Mouse (Mus musculus): ENCODE measurements around the gene Wapl. TPM values are rescaled to one million over a fixed set of nuclear protein-coding genes. Genes with fewer than 3 reads are reported as not detected.
A peak's percentile ranks its signal among the peaks of the same experiment; 100 is the strongest.

The Wapl gene
- total and polyA plus RNA-seq, 3 experiments, result 80.4 to 221 (median 100) TPM

- Histone ChIP-seq H3K4me3 (ENCODE audit: control insufficient read depth in 1 of 2, insufficient read depth in 1 of 2, low read depth in 2 of 2, low read length in 2 of 2) (no peak overlapping the region), H3K36me3 (ENCODE audit: control insufficient read depth in 1 of 2, insufficient read depth in 2 of 2, low read length in 2 of 2) (peaks cover 31 to 42% of the 10 kb centered on the region in 2 experiments), H3K79me2 (ENCODE audit: control insufficient read depth, insufficient read depth, low read length, poor library complexity) (peaks cover 14% of the 10 kb centered on the region), H3K27ac (ENCODE audit: control insufficient read depth, low read depth, low read length) (no peak overlapping the region), H3K9ac (ENCODE audit: control insufficient read depth, low read depth, low read length, poor library complexity, severe bottlenecking) (no peak overlapping the region), H3K27me3 (ENCODE audit: control insufficient read depth in 1 of 2, insufficient read depth in 2 of 2, low read length in 2 of 2) (no peaks in the 10 kb centered on the region), H3K9me3 (replicated peaks; ENCODE audit: insufficient read depth, low read length) (no peaks in the 10 kb centered on the region), H3K4me1 (ENCODE audit: control insufficient read depth in 1 of 2, insufficient read depth in 2 of 2, low read length in 2 of 2) (peaks cover 0 to 14% of the 10 kb centered on the region in 2 experiments; a peak in 3 of 4 replicates)
- DNase-seq (ENCODE audit: low read depth, low spot score), result no peak
- TF ChIP-seq TCF12 (IDR thresholded peaks at IDR 0.05; ENCODE audit: low read depth, low read length), result peak; percentile 82
- TF ChIP-seq EP300 (IDR thresholded peaks at IDR 0.05; ENCODE audit: low read depth in 1 of 2, low read length in 2 of 2), result peak in 1 of 2 experiments; percentile 74; a peak in 1 of 4 replicates
- no peak for TF ChIP-seq ZNF384 (IDR thresholded peaks at IDR 0.05; ENCODE audit: low read depth, low read length)
- no peak for TF ChIP-seq CHD2 (IDR thresholded peaks at IDR 0.05; ENCODE audit: low read length)
- peak; percentile 55 for TF ChIP-seq ETS1 (IDR thresholded peaks at IDR 0.05; ENCODE audit: low read depth, low read length)
- TF ChIP-seq SMC3 (IDR thresholded peaks at IDR 0.05; ENCODE audit: low read depth, low read length), result no peak
- peak; percentile 76 for TF ChIP-seq GATA1 (IDR thresholded peaks at IDR 0.05; ENCODE audit: low read depth, low read length)
- TF ChIP-seq MAX (IDR thresholded peaks at IDR 0.05; ENCODE audit: low read length), result no peak
- no peak for TF ChIP-seq NELFE (IDR thresholded peaks at IDR 0.05; ENCODE audit: low read depth, low read length)
- TF ChIP-seq USF1 (IDR thresholded peaks at IDR 0.05; ENCODE audit: low read depth, low read length), result no peak
Observed at GRCm38 (mm10) chr14:34718150-34718549, 44.4 kb downstream of the Wapl start.

- Histone ChIP-seq H3K9me3 (replicated peaks; ENCODE audit: insufficient read depth, low read length) (no peaks in the 10 kb centered on the region), H3K36me3 (ENCODE audit: control insufficient read depth in 1 of 2, insufficient read depth in 2 of 2, low read length in 2 of 2) (peaks cover 0 to 72% of the 10 kb centered on the region in 2 experiments; a peak in 3 of 4 replicates), H3K9ac (ENCODE audit: control insufficient read depth, low read depth, low read length, poor library complexity, severe bottlenecking) (no peak overlapping the region), H3K4me3 (ENCODE audit: control insufficient read depth in 1 of 2, insufficient read depth in 1 of 2, low read depth in 2 of 2, low read length in 2 of 2) (no peak overlapping the region), H3K4me1 (ENCODE audit: control insufficient read depth in 1 of 2, insufficient read depth in 2 of 2, low read length in 2 of 2) (no peaks in the 10 kb centered on the region), H3K79me2 (ENCODE audit: control insufficient read depth, insufficient read depth, low read length, poor library complexity) (no peaks in the 10 kb centered on the region), H3K27me3 (ENCODE audit: control insufficient read depth in 1 of 2, insufficient read depth in 2 of 2, low read length in 2 of 2) (no peaks in the 10 kb centered on the region), H3K27ac (ENCODE audit: control insufficient read depth, low read depth, low read length) (no peak overlapping the region)
- DNase-seq (ENCODE audit: low read depth, low spot score), result no peak
- TF ChIP-seq SMC3 (IDR thresholded peaks at IDR 0.05; ENCODE audit: low read depth, low read length) (no peak), ZNF384 (IDR thresholded peaks at IDR 0.05; ENCODE audit: low read depth, low read length) (no peak), POLR2AphosphoS5 (IDR thresholded peaks at IDR 0.05; ENCODE audit: borderline replicate concordance, low read depth, low read length) (no peak), CTCF (IDR thresholded peaks at IDR 0.05 in 2 of 3, conservative IDR thresholded peaks at IDR 0.05 in 1 of 3; ENCODE audit: control insufficient read depth in 1 of 3, insufficient read depth in 1 of 3, low read depth in 2 of 3, low read length in 3 of 3, poor library complexity in 1 of 3, severe bottlenecking in 1 of 3) (no peak), ZMIZ1 (IDR thresholded peaks at IDR 0.05; ENCODE audit: low read depth, low read length) (no peak), EP300 (IDR thresholded peaks at IDR 0.05; ENCODE audit: low read depth in 1 of 2, low read length in 2 of 2) (no peak), USF1 (IDR thresholded peaks at IDR 0.05; ENCODE audit: low read depth, low read length) (no peak), HCFC1 (IDR thresholded peaks at IDR 0.05; ENCODE audit: low read depth, low read length) (no peak), MAZ (IDR thresholded peaks at IDR 0.05; ENCODE audit: low read depth, low read length) (no peak), ETS1 (IDR thresholded peaks at IDR 0.05; ENCODE audit: low read depth, low read length) (no peak), SIN3A (IDR thresholded peaks at IDR 0.05; ENCODE audit: low read length) (no peak), MAFK (IDR thresholded peaks at IDR 0.05; ENCODE audit: borderline replicate concordance, low read depth, low read length) (no peak), RAD21 (IDR thresholded peaks at IDR 0.05; ENCODE audit: low read depth, low read length) (no peak), NRF1 (IDR thresholded peaks at IDR 0.05; ENCODE audit: insufficient read depth, low read depth, low read length, poor library complexity, severe bottlenecking) (no peak), CHD1 (IDR thresholded peaks at IDR 0.05; ENCODE audit: low read depth, low read length) (no peak), GATA1 (IDR thresholded peaks at IDR 0.05; ENCODE audit: low read depth, low read length) (no peak)
Observed at GRCm38 (mm10) chr14:34727709-34728108, 54.0 kb downstream of the Wapl start.
